Mouse (Mus musculus) ES-Bruce4 (cell line): ENCODE results near the gene Hydin. TPM values are rescaled to one million over a fixed set of nuclear protein-coding genes. Genes with fewer than 3 reads are reported as not detected.
"Not testable (repeated sequence)": the region's sequence is repeated elsewhere in the genome, so short reads cannot be mapped to it uniquely, and the experiment has no call there.

Experiments
- H3K27ac ChIP-seq: 2 replicates; pipeline ENCODE4 v1.5.1; 2012; ENCODE audit warnings: low read length, inconsistent platforms; ENCODE audit not compliant: insufficient read depth
- H3K27me3 ChIP-seq: 2 replicates; pipeline ENCODE4 v1.6.1; 2012; ENCODE audit warnings: mild to moderate bottlenecking, low read length, inconsistent platforms; ENCODE audit not compliant: control insufficient read depth, poor library complexity, insufficient read depth, severe bottlenecking
- H3K36me3 ChIP-seq: 2 replicates; pipeline ENCODE4 v1.6.1; 2012; ENCODE audit warnings: inconsistent platforms, mild to moderate bottlenecking, low read length, moderate library complexity; ENCODE audit not compliant: control insufficient read depth, poor library complexity, insufficient read depth, severe bottlenecking
- H3K4me1 ChIP-seq: one replicate; pipeline ENCODE4 v1.8.1; 2011; ENCODE audit warnings: low read length; ENCODE audit not compliant: control insufficient read depth, insufficient read depth
- H3K4me3 ChIP-seq: 2 replicates; pipeline ENCODE4 v1.5.1; 2011; ENCODE audit warnings: low read depth, mild to moderate bottlenecking, low read length
- H3K9ac ChIP-seq: 2 replicates; pipeline ENCODE4 v1.6.1; 2012; ENCODE audit warnings: low read depth, mild to moderate bottlenecking, inconsistent platforms; ENCODE audit not compliant: poor library complexity, severe bottlenecking
- H3K9me3 ChIP-seq: replicated peaks from 2 replicates; pipeline ENCODE4 v1.6.1; 2012; ENCODE audit warnings: mild to moderate bottlenecking, low read length, inconsistent platforms; ENCODE audit not compliant: control insufficient read depth, poor library complexity, insufficient read depth, severe bottlenecking
- CTCF ChIP-seq: IDR thresholded peaks from one replicate; pipeline ENCODE4 v1.8.1; 2011; ENCODE audit warnings: low read depth, low read length
- EP300 ChIP-seq: IDR thresholded peaks from 2 replicates; pipeline ENCODE4 v1.6.1; 2011; ENCODE audit warnings: low read depth, low read length; ENCODE audit not compliant: insufficient read depth
- POLR2A ChIP-seq: IDR thresholded peaks from one replicate; pipeline ENCODE4 v1.8.1; 2011; ENCODE audit warnings: low read length; ENCODE audit not compliant: insufficient read depth
- polyA plus RNA-seq: library from polyadenylated mRNA; stranded (reverse); fragments of >200 nt; gene quantifications from 2 replicates; pipeline ENCODE4 v1.2.4, GENCODE M21; 2011; ENCODE audit warnings: low read depth; ENCODE audit not compliant: missing spikeins, insufficient read depth, insufficient read length

Hydin gene
- polyA plus RNA-seq, 1 experiment: 0.19 TPM

DNA sequence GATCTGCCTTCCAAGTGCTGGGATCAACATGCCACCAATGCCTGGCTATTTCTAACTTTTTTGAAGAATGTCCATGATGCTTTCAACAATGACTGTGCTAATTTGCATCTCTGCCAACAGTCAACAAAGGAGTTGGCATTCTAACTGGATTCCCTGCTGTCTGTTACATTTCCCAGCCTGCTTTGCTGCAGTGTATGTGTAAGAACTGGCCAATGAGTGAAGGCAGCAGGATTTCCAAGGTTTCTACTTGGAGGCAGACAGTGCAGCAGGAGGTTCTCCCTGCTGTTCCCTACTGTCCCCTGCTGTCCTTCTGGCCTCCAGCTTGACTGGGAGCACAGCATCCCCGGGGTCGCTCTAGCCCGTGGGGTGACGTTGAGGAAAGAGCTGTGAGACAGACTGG is 52.8 kb downstream of the Hydin start:
- Histone ChIP-seq H3K9ac (no peak overlapping the region), H3K4me1 (no peaks in the 10 kb centered on the region), H3K4me3 (no peak overlapping the region), H3K36me3 (no peaks in the 10 kb centered on the region), H3K9me3 (no peaks in the 10 kb centered on the region), H3K27me3 (no peaks in the 10 kb centered on the region), H3K27ac (no peak overlapping the region)
- TF ChIP-seq POLR2A (no peak), EP300 (no peak), CTCF (no peak)

DNA sequence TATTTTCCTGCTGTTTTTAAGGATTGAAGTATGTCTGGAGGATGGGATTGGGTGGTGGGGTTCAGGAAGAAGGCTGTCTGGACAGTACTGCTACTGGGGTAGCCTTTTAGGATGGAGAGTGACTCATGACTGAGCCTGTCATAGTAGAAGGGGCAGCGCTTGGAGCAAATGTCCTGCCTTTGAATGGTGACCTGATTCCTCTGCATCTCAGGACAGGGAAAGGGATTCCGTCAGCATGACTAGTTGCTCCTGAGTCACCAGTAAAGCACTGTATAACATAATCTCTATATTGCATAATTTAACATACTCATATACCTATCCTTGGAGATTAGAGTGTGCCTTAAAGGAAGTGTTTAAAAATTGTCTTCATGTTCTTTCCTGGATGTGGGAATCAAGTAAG is 54.7 kb downstream of the Hydin start:
- TF ChIP-seq EP300 (no peak), CTCF (no peak), POLR2A (no peak)
- H3K36me3 ChIP-seq: no peaks in the 10 kb centered on the region
- H3K27me3 ChIP-seq: no peaks in the 10 kb centered on the region; the same call in 1 of the 2 replicates
- no peaks in the 10 kb centered on the region for H3K4me1 ChIP-seq
- H3K4me3 ChIP-seq: no peak overlapping the region
- H3K27ac ChIP-seq: no peak overlapping the region
- no peaks in the 10 kb centered on the region for H3K9me3 ChIP-seq
- no peak overlapping the region for H3K9ac ChIP-seq

DNA sequence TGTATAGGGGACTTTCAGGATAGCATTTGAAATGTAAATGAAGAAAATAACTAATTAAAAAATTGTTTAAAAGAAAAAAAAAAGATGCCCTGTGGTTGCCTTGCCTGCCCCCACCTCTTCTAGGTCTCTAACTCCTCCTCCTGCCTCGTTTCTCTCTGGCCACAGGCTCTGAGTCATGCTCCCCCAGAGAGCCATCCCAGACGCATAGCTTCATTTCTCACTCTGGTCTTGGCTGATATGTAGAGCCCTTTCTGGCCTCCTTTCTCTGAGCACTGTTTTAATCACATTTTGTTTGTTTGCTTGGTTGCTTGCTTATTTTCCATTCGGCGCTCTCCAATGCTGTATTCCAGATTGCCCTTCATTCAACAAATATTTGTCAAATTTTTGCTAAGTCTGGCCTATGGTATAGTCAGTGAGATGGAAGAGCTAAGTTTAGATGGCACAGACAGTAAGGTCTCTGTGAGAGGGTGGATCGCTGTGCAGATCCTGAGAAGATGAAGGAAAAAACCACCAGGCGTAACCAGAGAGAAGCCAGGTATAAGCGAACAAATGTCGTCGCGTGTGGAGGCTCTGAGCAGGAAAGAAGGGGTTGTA is 57.3 kb downstream of the Hydin start:
- peaks cover 1% of the 10 kb centered on the region; the same call in 1 of the 2 replicates for H3K27me3 ChIP-seq
- H3K9ac ChIP-seq: no peak overlapping the region
- no peaks in the 10 kb centered on the region for H3K9me3 ChIP-seq
- no peak overlapping the region for H3K4me3 ChIP-seq
- TF ChIP-seq POLR2A (no peak), EP300 (no peak), CTCF (no peak)
- H3K4me1 ChIP-seq: no peaks in the 10 kb centered on the region
- H3K27ac ChIP-seq: no peak overlapping the region
- H3K36me3 ChIP-seq: no peaks in the 10 kb centered on the region

DNA sequence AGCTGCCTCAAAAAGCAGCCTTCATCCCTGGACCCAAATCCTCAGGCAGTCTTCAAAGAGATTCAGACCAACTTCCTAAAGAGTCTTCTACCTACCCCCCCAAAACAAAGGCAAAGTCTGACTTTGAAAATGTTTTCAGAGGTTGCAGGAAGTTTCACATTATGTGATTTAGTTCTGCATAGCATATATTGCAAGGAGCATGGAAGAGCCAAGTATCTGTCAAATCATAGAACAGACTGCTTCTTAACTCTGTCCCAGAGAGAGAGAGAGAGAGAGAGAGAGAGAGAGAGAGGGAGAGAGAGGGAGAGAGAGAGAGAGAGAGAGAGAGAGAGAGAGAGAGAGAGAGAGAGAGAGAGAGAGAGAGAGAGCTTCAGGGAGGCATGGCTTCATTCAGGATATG is 60.3 kb downstream of the Hydin start:
- not testable (repeated sequence) for H3K9ac ChIP-seq, H3K4me1 ChIP-seq, H3K9me3 ChIP-seq, H3K36me3 ChIP-seq, H3K4me3 ChIP-seq, H3K27ac ChIP-seq, H3K27me3 ChIP-seq

DNA sequence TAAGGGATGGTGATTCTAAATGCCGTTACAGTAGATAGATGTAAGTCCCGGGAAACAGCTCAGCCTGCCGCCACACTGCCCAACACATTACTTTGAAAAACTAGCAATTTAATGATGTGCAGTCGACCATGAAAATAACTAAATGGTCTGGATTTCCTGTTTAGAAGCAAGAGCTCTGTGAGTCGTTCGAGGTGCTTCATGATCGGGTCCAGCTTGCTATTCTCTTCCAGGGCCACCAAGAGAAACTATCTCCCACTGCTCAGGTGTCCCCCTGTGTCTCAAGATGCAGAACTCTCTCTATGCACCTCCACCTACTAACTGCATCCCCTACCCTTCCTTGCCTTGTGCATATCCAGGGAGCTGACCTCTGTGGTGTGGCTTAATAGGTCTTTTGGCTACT is 66.6 kb downstream of the Hydin start:
- Histone ChIP-seq H3K9ac (no peak overlapping the region), H3K4me1 (no peaks in the 10 kb centered on the region), H3K27ac (no peak overlapping the region), H3K36me3 (no peaks in the 10 kb centered on the region), H3K4me3 (no peak overlapping the region), H3K27me3 (peaks cover 2% of the 10 kb centered on the region; the same call in 1 of the 2 replicates), H3K9me3 (peaks cover 7% of the 10 kb centered on the region; the same call in 1 of the 2 replicates)
- TF ChIP-seq POLR2A (no peak), CTCF (no peak), EP300 (no peak)

DNA sequence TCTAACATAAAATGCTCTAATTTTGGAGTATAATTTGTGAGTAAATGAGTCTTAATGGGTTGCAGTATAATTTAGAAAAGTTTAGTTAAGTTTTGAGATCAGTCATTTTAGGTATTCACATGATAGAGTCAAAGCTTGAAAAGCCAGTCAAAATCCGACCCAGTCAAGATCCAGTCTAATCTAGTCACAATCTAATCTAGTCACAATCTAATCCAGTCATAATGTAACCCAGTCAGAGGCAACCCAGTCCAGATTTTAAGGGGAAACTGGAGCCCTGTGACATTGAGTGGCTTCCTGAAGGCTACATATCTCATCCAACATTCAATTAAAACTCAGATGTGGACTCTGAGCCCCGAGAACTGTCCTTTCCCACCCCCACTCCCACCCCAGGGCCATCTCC is 72.7 kb downstream of the Hydin start:
- Histone ChIP-seq H3K9me3 (peaks cover 1% of the 10 kb centered on the region; the same call in 1 of the 2 replicates), H3K9ac (no peak overlapping the region), H3K27me3 (no peaks in the 10 kb centered on the region), H3K4me3 (no peak overlapping the region), H3K36me3 (no peaks in the 10 kb centered on the region), H3K4me1 (no peaks in the 10 kb centered on the region), H3K27ac (no peak overlapping the region)
- no peak for TF ChIP-seq EP300
- no peak for TF ChIP-seq POLR2A
- no peak for TF ChIP-seq CTCF
